Mouse (Mus musculus): ENCODE results near the gene Smc1a. TPM values are rescaled to one million over a fixed set of nuclear protein-coding genes. Genes with fewer than 3 reads are reported as not detected.
"Not testable (repeated sequence)": the region's sequence is repeated elsewhere in the genome, so short reads cannot be mapped to it uniquely, and the experiment has no call there.

Gene Smc1a
- polyA plus RNA-seq, 1 experiment, result 88.5 TPM

DNA sequence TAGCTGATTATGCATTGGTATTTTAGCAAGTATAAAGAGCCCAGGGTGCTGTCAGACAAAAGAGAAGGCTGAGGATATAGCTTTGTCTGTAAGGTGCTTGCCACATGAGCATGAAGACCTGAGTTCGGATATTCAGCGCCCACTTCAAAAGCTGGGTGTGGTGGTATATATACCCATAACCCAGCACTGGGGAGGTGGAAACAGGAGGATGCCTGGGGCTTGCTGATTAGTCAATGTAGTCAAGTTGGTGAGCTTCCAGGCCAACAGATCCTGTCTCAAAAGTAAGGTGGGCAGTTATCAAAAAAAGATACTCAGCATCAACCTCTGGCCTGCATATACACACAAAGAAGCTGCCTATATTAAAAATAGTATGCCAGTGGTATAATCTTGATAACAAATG is 3.1 kb downstream of the Smc1a start:
- Histone ChIP-seq H3K27ac (ENCODE audit: insufficient read depth, low read depth, low read length) (no peak overlapping the region), H3K4me3 (ENCODE audit: insufficient read depth, low read length) (no peak overlapping the region), H3K4me1 (ENCODE audit: control insufficient read depth, insufficient read depth, low read length) (no peaks in the 10 kb centered on the region)
- TF ChIP-seq POLR2A (IDR thresholded peaks at IDR 0.05; ENCODE audit: borderline replicate concordance, low read depth, low read length) (no peak), CTCF (IDR thresholded peaks at IDR 0.05; ENCODE audit: low read depth, low read length) (no peak)

DNA sequence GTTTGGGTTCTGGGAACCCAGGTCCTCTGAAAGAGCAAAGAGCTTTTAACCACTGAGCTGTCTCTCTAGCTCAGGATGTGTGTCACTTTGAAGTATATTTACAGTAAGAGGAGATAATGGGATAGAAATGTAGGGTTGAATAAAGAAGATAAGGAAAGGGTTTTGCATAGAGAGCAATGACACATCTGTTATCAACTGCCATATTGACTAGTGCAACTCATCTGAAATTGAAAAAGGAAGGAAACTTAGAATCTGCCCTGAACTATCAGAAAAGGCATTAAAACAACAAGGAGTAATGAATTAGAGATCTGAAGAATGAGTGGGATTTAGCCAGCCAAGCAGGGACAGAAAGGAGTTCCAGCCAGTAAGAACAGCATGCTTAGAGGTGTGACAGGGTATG is 23.6 kb downstream of the Smc1a start:
- Histone ChIP-seq H3K27ac (ENCODE audit: insufficient read depth, low read depth, low read length) (no peak overlapping the region), H3K4me1 (ENCODE audit: control insufficient read depth, insufficient read depth, low read length) (no peaks in the 10 kb centered on the region), H3K4me3 (ENCODE audit: insufficient read depth, low read length) (no peak overlapping the region)
- TF ChIP-seq POLR2A (IDR thresholded peaks at IDR 0.05; ENCODE audit: borderline replicate concordance, low read depth, low read length) (no peak), CTCF (IDR thresholded peaks at IDR 0.05; ENCODE audit: low read depth, low read length) (no peak)

DNA sequence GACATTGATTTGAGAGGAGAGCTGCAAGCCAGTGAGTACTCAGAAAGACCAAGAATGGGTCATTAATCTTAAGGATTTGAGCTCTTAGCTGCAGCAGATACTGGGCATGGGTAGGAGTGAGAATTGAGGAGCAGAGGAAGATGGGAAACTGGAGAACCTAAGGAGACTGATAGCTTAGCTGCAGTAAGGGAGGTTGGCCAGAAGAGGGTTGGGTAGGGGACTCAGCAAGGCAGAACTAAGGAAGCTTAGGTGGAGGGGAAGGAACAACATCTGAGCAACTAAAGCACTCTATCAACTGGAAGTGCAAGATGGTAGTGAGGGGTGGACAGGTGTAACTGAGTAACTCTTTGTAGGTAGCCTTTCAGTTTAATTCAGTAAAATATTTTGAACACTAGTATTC is 31.0 kb downstream of the Smc1a start:
- TF ChIP-seq CTCF (IDR thresholded peaks at IDR 0.05; ENCODE audit: low read depth, low read length) (no peak), POLR2A (IDR thresholded peaks at IDR 0.05; ENCODE audit: borderline replicate concordance, low read depth, low read length) (no peak)
- H3K4me3 ChIP-seq (ENCODE audit: insufficient read depth, low read length), result no peak overlapping the region
- no peaks in the 10 kb centered on the region for H3K4me1 ChIP-seq (ENCODE audit: control insufficient read depth, insufficient read depth, low read length)
- no peak overlapping the region for H3K27ac ChIP-seq (ENCODE audit: insufficient read depth, low read depth, low read length)

DNA sequence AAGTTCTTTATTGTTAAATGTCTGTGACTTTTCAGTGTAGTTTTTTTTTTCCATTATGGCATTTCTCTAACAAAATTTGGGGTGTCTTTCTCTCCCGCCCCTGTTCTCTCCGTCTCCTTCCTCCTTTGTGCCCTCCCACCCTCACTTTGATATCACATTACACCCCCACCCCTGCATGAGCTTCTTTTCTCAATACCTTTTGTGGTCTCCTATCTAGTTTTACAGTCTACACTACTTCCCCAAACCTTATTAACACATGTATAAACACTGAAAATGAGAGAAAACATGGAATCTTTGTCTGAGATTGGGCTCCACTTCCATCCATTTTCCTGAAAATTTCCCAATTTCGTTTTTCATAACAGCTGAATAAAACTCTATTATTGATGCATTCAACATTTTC is 36.3 kb downstream of the Smc1a start:
- Histone ChIP-seq H3K4me1 (ENCODE audit: control insufficient read depth, insufficient read depth, low read length) (no peaks in the 10 kb centered on the region), H3K27ac (ENCODE audit: insufficient read depth, low read depth, low read length) (no peak overlapping the region), H3K4me3 (ENCODE audit: insufficient read depth, low read length) (no peak overlapping the region)
- no peak for TF ChIP-seq CTCF (IDR thresholded peaks at IDR 0.05; ENCODE audit: low read depth, low read length)
- no peak for TF ChIP-seq POLR2A (IDR thresholded peaks at IDR 0.05; ENCODE audit: borderline replicate concordance, low read depth, low read length)

DNA sequence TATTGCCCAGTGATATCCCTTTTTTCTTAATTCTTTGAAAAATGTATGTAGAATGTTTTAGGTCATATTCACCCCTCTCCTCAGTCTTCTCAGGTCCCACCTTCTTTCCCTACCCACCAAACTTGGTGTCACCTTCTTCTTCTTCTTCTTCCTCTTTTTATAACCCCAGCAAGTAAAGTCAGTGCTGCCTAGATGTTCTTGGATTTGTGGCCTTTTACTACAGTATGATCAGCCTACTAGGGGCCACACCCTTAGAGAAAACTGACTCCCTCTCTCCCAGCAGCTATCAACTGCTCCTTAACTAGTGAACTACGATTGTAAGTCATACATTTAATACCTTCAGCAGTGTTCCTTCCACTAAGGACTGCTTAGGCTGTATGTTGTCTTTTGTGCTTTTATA is 37.9 kb downstream of the Smc1a start:
- H3K4me3 ChIP-seq (ENCODE audit: insufficient read depth, low read length), result no peak overlapping the region
- TF ChIP-seq CTCF (IDR thresholded peaks at IDR 0.05; ENCODE audit: low read depth, low read length) (no peak), POLR2A (IDR thresholded peaks at IDR 0.05; ENCODE audit: borderline replicate concordance, low read depth, low read length) (no peak)

DNA sequence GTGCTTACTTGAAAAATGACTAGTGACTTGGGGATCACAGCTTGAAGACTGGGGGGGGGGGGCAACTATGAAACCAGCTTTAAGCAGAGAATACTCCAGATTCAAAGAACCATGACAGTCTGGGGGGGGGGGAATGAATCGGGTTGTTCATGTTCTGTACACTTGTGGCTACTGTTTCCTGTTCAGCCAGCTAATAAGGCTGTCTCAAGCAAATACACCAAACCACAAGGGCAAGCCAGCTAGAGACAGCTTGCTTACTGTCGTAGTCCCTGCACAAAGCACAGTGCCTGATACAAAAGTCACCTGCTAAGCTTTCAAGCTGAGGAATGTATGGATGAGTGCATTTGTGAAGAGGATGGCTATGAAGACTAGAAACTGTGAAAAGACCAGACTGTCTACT is 49.4 kb downstream of the Smc1a start:
- Histone ChIP-seq H3K4me1 (ENCODE audit: control insufficient read depth, insufficient read depth, low read length) (peaks cover 9% of the 10 kb centered on the region), H3K4me3 (ENCODE audit: insufficient read depth, low read length) (no peak overlapping the region), H3K27ac (ENCODE audit: insufficient read depth, low read depth, low read length) (no peak overlapping the region)
- TF ChIP-seq CTCF (IDR thresholded peaks at IDR 0.05; ENCODE audit: low read depth, low read length), result no peak

More for the DNA sequence above, 37.9 kb downstream of the Smc1a start:
- Histone ChIP-seq H3K27ac (ENCODE audit: insufficient read depth, low read depth, low read length) (no peak overlapping the region), H3K4me1 (ENCODE audit: control insufficient read depth, insufficient read depth, low read length) (no peaks in the 10 kb centered on the region)

DNA sequence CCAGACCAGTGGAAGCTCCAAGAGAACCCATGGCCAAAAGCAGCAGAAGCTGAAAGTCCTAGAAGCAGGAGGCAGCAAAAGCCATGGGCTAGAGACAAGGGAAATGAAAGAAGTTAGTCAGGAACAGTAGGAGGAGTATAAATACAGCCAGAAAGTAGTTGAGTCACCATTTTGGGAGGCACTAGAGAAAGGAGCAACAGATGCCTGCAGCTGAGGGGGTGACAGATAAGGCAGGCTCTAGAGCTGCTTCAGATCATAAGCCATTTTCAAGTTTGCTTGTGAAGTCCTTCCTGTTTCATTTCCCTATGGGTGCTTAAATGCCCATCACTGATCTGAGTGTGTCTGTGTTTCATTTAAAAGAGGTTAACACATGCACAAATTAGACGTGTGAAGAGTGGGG is 51.6 kb downstream of the Smc1a start:
- Histone ChIP-seq H3K4me3 (ENCODE audit: insufficient read depth, low read length) (no peak overlapping the region), H3K4me1 (ENCODE audit: control insufficient read depth, insufficient read depth, low read length) (peaks cover 9% of the 10 kb centered on the region), H3K27ac (ENCODE audit: insufficient read depth, low read depth, low read length) (peak overlapping the region; percentile 57)
- TF ChIP-seq POLR2A (IDR thresholded peaks at IDR 0.05; ENCODE audit: borderline replicate concordance, low read depth, low read length) (no peak), CTCF (IDR thresholded peaks at IDR 0.05; ENCODE audit: low read depth, low read length) (no peak)

DNA sequence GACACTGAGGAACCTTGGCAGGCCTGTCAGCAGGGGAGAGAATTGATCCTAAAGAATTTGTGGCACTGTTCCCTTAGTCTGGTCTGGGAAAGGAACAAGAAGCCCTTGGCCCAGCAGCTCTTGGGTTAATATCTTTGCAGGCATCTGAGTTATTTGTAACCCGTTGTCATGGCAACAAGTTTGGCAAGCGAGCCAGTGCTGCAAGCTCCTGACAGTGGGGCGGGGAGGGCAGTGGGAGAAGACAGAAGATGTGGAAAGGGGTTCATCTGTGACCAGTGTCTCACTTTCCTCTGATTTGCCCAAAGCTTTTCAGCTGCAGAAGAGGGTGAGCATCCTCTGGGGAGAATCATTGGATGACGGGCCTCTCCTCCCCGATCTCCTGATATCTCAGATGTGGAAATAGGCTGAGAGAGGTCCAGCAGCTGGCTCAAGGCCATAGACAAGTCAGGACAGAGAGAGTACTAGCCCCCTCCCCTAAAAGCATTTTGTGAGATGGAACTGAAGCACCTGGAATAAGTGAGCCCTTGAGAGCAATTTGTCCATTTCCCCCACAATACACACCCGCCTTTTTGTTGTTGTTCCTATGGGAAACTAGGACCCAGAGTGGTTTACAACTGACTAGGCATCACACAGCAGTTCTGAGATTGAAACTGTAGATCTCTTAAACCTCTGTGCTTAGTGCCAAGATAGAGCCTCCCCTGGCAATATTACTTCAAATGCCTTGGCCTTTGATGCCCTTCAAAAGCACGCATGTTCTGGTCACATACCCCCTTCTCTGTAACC is 73.8 kb downstream of the Smc1a start:
- not testable (repeated sequence) for H3K27ac ChIP-seq (ENCODE audit: insufficient read depth, low read depth, low read length); H3K4me3 ChIP-seq (ENCODE audit: insufficient read depth, low read length); H3K4me1 ChIP-seq (ENCODE audit: control insufficient read depth, insufficient read depth, low read length)

DNA sequence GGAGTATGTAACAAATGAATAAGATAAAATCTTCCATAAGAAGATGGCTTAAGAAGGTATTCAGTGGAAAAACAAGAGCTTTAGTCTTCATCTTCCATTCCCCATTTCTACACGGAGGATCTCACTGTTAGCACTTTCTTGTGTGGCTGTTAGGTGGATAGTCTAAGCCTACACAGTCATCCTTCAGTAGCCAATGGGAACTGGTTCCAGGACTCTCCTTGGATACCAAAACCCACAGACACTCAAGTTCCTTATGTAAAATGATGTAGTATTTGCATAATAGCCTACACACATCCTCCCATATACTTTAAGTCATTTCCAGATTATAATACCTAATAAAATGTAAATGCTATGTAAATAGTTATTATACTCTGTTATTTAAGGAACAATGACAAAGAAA is 81.3 kb downstream of the Smc1a start:
- no peak overlapping the region for H3K27ac ChIP-seq (ENCODE audit: insufficient read depth, low read depth, low read length)
- no peaks in the 10 kb centered on the region for H3K4me1 ChIP-seq (ENCODE audit: control insufficient read depth, insufficient read depth, low read length)
- H3K4me3 ChIP-seq (ENCODE audit: insufficient read depth, low read length), result no peak overlapping the region
- TF ChIP-seq POLR2A (IDR thresholded peaks at IDR 0.05; ENCODE audit: borderline replicate concordance, low read depth, low read length) (no peak), CTCF (IDR thresholded peaks at IDR 0.05; ENCODE audit: low read depth, low read length) (no peak)

Other genes starting within 250 kb of the Smc1a start
- gene Huwe1, start 215.6 kb upstream of the Smc1a start, polyA plus RNA-seq (2012; ENCODE audit: insufficient read depth, insufficient read length, missing spikeins), result 69.1 and 79.1 TPM in 2 replicates
- 35.7 and 44.7 TPM in 2 replicates for gene Hsd17b10, start 14.6 kb upstream of the Smc1a start, polyA plus RNA-seq (2012; ENCODE audit: insufficient read depth, insufficient read length, missing spikeins)
- 1.4 and 2.3 TPM in 2 replicates for gene Ribc1, start 133 bp upstream of the Smc1a start, polyA plus RNA-seq (2012; ENCODE audit: insufficient read depth, insufficient read length, missing spikeins)
- 40.2 and 41.1 TPM in 2 replicates for gene Iqsec2, start 127.8 kb downstream of the Smc1a start, polyA plus RNA-seq (2012; ENCODE audit: insufficient read depth, insufficient read length, missing spikeins)
- 55.9 and 62.3 TPM in 2 replicates for gene Kdm5c, start 216.6 kb downstream of the Smc1a start, polyA plus RNA-seq (2012; ENCODE audit: insufficient read depth, insufficient read length, missing spikeins)